Mouse (Mus musculus) right cerebral cortex, postnatal 10 days (tissue): ENCODE measurements around the gene Hes7.

ENCODE experiments used
- DNase-seq, 2 experiments: peaks; one replicate each; pipeline ENCODE4 v3.0.0; 2021; ENCODE audit warnings: low spot score in 2 of 2

Gene Hes7

DNA sequence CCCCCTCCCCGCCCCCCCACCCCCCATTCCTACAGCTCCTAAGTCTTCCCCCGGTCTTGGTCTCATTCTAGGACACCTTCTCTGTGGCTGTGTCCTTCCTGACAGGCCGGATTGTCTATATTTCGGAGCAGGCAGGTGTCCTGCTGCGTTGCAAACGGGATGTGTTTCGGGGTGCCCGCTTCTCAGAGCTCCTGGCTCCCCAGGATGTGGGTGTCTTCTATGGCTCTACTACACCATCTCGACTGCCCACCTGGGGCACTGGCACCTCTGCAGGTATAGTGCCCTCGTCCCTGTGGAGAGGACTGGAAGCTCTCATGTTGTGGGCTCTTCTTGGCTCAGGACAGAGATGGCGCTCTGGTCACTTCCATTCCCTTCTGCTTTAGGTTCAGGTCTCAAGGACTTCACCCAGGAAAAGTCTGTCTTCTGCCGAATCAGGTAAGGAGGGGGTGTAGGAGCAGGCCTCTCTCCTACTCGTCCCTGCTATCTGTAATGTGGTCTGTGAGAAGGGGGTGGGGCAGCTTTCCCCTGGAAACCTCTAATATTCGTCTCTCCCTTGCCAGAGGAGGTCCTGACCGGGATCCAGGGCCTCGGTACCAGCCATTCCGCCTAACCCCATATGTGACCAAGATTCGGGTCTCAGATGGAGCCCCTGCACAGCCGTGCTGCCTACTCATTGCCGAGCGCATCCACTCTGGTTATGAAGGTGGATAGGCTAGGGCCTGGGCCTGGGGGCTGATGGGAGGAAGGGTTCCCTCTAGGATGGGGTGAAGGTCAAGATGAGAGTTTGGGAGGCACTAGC, 18.4 kb upstream of the Hes7 start:
- peak in 1 of 2 experiments; percentile 44 for DNase-seq

DNA sequence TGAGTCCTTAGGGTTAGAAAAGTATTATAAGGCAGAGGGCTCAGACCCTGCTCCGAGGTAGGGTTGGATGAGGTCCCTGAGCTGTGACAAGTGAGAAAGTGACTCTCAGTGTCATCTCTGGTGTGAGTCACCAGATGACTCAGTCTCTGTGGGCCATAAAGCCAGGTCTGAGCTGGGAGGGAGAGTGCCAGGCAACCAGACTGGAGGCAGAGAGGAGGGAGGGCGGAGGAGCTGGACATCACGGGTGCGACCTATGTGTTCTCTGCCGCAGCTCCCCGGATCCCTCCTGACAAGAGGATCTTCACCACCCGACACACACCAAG, 17.8 kb upstream of the Hes7 start:
- DNase-seq: no peak

DNA sequence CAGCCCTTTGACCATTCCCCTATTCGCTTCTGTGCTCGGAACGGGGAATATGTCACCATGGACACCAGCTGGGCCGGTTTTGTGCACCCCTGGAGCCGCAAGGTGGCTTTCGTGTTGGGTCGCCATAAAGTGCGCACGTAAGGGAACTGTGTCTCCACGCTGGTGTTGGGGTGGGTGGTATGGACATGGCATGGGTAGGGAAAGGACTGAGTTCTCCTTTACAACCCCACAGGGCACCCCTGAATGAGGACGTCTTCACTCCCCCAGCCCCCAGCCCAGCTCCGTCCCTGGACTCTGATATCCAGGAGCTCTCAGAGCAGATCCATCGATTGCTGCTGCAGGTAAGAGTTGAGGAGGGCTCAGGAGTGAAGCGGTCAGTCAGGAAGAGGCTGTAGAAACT, 17.1 kb upstream of the Hes7 start:
- DNase-seq: peak in 1 of 2 experiments; percentile 26

DNA sequence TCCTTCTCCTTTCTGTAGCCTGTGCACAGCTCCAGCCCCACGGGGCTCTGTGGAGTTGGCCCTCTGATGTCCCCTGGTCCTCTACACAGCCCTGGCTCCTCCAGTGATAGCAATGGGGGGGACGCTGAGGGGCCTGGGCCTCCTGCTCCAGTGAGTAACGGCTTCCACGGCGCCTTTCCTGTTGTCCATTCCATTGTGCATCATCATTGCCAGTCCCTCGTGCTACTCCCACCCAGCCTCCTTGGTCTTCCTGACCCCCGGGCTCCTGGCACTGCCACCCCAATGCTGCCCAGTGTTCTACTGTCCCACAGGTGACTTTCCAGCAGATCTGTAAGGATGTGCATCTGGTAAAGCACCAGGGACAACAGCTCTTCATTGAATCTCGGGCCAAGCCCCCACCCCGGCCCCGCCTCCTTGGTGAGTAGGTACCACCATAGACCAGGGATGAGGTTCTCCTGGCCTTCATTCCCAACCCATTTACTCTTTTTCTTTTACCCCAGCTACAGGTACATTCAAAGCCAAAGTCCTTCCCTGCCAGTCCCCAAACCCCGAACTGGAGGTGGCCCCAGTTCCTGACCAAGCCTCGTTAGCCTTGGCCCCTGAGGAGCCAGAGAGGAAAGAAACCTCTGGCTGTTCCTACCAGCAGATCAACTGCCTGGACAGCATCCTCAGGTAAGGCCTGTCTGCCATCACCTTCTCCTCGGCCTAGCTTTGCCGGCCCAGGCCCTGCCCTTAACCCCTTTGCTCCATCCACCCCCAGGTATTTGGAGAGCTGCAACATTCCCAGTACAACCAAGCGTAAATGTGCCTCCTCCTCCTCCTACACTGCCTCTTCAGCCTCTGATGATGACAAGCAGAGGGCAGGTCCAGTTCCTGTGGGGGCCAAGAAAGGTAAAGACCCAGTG, 16.4 kb upstream of the Hes7 start:
- DNase-seq: peak in 1 of 2 experiments; percentile 29

DNA sequence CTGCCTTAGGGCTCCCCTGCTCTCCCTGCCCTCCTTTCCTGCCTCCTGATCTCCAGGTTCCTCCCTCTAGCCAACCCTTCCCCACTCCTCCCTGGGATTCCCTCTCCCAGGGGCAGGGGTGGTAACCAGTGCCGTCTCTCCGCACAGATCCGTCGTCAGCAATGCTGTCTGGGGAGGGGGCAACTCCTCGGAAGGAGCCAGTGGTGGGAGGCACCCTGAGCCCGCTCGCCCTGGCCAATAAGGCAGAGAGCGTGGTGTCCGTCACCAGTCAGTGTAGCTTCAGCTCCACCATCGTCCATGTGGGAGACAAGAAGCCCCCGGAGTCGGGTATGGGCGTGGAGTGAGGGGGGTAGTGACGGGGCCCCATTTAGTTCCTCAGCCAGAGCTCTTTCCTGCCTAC, 15.7 kb upstream of the Hes7 start:
- DNase-seq: peak in 1 of 2 experiments; percentile 21

DNA sequence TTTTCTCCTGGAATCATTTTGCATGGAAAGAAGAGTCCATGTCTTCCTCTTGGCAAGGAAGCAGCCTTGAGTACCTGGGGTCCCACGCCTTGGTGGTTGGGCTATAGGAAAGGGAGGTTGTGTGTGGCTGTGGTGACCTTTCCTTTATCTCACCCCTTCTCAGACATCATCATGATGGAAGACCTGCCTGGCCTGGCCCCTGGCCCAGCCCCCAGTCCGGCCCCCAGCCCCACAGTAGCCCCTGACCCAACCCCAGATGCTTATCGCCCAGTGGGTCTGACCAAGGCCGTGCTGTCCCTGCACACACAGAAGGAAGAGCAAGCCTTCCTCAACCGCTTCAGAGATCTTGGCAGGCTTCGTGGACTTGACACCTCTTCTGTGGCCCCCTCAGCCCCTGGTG, 15.0 kb upstream of the Hes7 start:
- DNase-seq: peak in 1 of 2 experiments; percentile 19

DNA sequence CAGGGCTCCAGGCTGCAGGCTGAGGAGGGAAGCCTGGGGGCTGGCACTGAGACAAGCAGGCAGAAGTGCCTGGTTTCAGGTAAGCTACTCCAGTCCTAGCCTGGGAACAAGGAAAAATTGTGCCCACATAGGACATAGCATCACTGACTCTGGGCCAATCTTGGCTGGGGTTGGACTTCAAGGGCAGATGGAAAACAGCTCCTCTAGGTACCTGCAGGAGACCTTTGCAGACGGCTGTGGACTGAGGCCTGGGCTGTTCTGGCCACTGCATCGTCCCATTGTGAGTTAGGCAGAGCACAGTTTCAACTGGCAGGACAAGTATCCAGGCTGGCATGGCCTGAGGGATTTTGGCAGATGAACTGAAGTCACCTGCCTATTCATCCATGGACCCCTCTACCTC, 14.4 kb upstream of the Hes7 start:
- DNase-seq: peak in 1 of 2 experiments; percentile 30

DNA sequence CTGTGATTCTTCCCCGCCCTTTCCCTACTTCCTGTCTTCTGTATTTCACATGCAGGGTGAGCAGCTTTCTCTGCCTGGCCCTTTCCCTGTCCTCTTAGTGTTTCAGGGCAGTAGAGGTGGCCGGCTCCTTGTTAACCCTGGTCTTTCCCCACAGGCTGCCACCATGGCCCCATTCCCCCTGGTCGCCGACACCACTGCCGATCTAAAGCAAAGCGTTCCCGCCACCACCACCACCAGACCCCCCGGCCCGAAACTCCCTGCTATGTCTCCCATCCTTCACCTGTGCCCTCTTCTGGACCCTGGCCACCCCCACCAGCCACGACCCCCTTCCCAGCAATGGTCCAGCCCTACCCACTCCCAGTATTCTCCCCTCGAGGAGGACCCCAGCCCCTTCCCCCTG, 13.9 kb upstream of the Hes7 start:
- DNase-seq: no peak

DNA sequence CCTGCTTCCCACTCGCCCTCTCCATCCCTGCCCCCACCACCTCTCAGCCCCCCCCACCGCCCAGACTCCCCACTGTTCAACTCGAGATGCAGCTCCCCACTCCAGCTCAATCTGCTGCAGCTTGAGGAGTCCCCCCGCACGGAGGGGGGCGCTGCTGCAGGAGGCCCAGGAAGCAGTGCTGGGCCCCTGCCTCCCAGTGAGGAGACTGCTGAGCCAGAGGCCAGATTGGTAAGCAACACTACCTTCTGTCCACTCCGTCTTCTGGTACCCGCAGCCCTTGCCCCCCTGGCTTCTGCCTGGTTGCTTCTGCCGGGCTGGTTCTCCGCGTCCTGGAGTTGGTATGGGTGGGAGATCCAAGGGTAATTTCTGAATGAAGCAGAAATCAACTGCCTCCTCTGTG, 13.4 kb upstream of the Hes7 start:
- DNase-seq: no peak

DNA sequence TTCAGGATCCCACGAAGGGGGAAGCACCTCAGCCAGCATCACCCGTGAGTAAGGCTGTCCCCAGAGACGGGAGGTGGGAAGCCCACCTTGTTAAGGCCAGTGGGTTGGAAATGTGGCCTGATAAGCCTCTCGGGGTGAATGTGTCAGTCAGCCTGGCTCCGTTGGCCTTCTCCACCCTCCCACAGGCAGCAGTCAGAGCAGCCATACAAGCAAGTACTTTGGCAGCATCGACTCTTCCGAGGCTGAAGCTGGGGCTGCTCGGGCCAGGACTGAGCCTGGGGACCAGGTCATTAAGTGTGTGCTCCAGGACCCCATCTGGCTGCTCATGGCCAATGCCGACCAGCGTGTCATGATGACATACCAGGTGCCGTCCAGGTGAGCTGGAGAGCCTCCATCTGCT, 12.5 kb upstream of the Hes7 start:
- peak in 1 of 2 experiments; percentile 36 for DNase-seq

DNA sequence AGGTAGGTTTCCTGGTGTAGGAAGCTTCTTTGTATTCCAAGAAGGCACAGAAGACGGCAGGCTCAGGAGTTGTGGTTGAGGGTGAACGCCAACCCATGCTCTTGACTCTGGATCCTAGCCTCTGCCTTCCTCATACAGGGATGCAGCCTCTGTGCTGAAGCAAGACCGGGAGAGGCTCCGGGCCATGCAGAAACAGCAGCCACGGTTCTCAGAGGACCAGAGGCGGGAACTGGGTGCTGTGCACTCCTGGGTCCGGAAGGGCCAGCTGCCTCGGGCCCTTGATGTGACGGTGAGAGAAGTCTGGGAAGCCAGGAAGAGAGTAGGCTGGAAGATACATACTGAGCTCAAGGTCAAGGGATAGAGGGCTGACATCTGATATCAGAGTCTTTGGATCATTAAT, 12.0 kb upstream of the Hes7 start:
- peak in 1 of 2 experiments; percentile 28 for DNase-seq

DNA sequence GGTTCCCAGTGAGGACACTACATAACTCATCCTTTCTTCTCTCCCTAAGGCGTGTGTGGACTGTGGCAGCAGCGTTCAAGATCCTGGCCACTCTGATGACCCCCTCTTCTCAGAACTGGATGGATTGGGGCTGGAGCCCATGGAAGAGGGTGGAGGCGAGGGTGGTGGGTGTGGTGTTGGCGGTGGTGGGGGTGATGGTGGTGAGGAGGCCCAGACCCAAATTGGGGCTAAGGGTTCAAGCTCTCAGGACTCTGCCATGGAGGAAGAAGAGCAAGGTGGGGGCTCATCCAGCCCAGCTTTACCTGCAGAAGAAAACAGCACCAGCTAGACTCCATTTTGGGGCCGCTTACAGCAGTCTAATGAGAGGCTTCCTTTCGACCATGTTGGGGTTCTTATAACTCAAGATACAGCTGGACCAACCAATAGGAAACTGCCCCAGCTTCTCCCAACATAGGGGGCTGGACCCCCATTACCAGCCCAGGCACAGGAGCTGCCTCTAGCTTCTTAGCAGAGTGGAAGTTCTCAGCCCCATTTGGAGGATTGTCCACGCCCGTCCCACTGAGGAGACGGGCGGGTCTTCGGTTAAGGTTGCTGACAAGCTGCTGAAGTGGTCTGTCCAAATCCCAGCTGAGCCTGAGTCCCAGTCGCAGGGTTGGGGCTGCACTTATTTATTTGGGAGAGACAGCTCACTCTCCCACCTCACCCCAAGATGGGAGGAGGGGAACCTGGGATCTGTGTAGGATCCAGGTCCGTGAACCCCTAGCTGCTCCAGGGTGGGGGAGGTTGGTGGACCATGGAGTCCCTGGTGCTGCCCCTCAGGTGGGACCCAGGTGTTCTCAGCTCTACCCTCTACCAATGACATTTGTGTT, 10.9 kb upstream of the Hes7 start:
- DNase-seq: peak in 1 of 2 experiments; percentile 42

DNA sequence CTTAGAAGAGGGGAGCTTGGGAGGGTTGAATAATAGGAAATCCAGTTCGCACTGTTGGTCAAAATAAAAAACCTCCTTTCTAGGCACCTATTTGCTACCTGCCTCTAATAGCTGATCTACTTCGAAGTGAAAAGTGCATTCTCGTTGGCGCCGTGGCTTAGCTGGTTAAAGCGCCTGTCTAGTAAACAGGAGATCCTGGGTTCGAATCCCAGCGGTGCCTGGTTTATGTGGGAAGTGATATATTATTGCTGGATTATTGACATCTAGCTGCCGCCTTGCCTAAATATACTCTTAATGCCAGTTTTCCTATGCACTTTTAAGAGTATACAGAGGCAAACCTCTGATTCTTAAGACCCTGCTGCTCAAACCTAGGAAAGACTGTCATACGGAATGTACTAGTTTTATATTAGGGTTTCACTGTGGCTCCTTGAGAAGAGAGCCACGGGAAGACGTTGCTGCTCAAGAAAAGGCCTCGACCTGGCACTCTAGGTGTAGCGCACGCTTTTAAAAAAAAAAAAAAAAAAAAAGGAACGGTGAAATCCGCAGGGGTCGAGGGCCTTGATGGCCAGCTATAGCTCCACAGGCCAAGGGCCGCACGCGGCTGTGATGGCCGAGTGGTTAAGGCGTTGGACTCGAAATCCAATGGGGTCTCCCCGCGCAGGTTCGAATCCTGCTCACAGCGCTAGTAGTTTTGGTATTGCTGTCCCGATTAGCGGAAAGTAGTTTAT, 9.7 kb upstream of the Hes7 start:
- peak; percentile 91 to 95 for DNase-seq

DNA sequence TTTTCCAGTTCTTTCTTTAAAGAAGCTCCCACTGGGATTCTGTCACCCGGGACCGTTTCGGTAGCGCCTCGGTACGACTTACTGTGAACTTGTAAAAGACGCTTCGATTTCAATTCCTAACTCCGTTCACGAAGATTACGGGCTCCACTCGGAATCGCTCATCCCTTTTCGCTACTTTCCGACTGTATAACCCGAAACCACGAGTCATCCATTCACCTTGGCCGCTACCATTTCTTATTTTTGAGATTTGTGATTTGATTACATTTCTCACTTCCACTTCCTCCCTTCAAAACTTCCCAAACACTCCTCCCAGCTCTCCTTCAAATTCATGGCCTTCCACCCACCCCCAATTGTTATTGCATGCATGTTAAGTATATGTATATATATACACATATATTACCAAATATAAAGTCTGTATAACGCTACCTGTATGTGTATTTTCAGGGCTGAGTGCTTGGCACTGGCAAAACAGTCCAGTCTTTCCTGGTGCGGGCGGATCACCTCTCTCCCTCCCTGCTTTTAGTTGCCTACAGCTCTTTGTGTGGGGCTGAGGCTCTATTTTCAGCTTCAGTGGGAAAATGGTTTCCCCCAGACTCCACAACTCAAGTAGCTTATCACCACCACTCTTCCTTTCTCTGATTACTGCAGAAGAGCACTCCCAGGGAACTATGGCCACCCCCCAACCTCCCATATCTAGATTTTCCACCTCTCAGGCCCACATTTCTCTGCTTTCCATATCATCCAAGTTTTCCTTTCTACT, 9.0 kb upstream of the Hes7 start:
- DNase-seq: no peak

DNA sequence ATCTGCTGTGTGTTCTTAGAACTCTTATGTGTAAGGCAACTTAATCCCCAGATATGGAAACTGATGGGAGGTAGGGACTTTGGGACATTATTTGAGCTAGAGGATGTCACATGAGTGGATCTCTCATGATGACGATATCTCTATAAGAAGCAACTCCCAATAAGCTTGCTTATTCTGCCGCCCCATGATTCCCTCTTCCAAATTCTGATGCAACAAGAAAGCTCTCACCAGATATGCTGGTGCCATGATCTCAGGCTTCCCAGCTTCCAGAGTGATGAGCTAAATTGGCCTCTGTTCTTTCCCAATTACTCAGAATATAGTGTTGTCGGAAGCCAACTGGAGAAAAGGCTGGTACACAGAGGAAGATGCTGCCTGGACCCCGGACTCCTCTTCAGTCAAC, 8.3 kb upstream of the Hes7 start:
- DNase-seq: peak in 1 of 2 experiments; percentile 60

DNA sequence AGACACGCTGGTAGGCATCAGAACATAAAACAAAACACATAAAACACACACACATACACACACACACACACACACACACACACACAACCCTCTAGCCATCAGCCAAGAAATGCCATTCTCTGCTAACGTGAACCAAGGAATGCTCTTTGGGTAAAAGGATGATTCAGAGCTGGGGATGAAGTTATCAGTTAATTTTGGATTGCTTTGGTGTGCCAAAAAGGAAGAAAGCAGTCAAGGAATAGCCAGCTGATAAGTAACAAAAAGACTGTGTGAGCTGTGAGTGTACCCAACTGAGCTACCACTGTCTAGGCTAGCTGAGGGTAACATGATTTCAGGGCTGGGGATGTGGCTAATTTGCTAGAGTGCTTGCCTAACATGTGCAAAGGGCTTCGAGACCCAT, 6.2 kb upstream of the Hes7 start:
- DNase-seq: no peak

DNA sequence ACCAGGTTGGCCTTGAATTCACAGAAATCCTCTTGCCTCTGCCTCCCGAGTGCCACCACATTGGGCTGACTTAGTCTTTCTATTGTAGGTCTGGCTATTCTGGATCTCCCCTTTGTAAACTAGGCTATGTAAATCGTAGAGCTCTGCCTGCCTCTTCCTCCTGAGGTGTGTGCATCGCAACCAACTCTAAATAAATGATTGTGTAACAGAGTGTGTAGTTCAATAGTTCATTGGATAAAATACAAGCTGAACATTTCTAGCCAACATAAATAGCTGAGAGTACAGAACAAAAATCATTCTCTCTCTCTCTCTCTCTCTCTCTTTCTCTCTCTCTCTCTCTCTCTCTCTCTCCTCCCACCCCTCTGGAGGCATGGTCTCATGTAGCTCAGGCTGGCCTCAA, 5.6 kb upstream of the Hes7 start:
- no peak for DNase-seq

DNA sequence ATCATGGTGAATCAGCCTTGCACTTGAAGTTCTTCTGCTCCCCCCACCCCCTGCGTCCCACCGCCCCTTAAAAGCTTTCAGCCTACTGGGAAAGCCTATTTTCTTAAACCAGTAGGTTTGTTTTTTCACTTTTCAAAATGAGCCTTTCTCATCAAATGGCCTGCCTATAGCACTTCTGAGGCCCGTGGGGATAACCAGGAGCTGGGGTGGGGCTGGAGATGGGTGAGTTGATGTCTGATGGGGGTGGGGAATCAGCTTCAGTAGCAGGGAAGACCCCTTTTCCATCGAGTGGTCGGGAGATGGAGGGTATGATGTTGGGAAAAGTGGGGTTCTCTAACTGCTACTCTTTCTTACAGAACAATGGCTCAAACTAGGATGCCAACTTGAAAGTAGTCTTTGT, 3.4 kb upstream of the Hes7 start:
- DNase-seq: no peak

DNA sequence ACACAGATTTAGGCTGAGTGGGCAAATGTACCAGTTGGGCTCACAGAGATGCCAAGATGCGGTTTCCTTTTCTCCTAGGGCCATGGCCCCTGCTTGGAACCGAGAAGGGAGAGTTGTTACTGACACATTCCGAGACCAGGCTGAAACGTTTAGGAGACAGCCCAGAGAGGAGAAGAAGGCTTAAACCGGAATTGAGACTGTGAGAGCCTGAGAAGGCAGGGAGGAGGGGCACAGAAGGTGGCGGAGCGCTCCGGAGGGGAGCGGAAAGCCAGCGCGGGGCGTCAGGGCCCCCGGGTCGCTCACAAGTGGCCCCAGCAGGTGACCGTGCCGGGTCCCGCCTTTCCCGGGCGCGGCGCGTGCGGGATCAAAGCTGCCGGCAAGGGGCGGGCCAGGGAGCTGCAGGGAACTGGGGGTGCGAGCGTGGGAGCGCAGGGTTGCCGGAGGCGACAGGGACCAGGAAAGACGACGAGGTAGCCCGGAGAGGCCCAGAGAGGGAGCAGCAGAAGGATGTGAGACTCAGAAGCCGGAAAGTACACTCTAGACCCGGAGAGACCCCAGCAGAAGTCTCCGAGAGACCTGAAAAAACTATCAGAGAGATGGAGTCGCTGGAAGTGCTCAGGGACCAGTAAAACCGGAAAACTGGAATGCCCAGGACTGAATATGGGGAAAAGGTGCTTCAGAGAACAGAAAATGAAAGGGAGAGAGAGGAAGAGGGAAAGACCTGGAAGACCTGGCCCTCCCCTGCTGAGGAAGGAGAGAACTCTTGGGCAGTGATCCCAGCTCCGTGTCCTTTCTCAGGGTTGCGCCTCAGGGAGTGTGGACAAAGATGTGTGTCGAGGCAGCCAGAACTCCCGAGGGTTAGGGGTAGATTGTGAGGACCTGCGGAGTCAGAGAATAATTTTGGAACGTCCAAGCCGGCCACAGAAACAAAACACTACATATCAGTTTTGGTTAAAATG, 2.2 kb upstream of the Hes7 start:
- peak; percentile 63 to 67 for DNase-seq
